Mouse (Mus musculus) WW6 (cell line): ENCODE measurements at regions not wholly inside any gene's neighbourhood (a gene's known extent, or its start where the extent isn't known, plus 50 kb on each side); places are given as distances from the start of the nearest gene placed in this dataset.
"Not testable (repeated sequence)": the region's sequence is repeated elsewhere in the genome, so short reads cannot be mapped to it uniquely, and the experiment has no call there.

Source experiments
- DNase-seq: peaks from one replicate; pipeline ENCODE4 v3.0.0-alpha.2; 2013; ENCODE audit warnings: low read depth, low spot score

GRCm38 (mm10) chr1:157622156-157622555, 115.6 kb downstream of the Sec16b start:
- not testable (repeated sequence) for DNase-seq

- no peak for DNase-seq
Observed at GRCm38 (mm10) chr1:157632586-157632985, 126.1 kb downstream of the Sec16b start.

- DNase-seq: no peak
Observed at GRCm38 (mm10) chr1:157633470-157633869, 126.9 kb downstream of the Sec16b start.

GRCm38 (mm10) chr1:157635776-157636175, 129.2 kb downstream of the Sec16b start:
- no peak for DNase-seq

DNA sequence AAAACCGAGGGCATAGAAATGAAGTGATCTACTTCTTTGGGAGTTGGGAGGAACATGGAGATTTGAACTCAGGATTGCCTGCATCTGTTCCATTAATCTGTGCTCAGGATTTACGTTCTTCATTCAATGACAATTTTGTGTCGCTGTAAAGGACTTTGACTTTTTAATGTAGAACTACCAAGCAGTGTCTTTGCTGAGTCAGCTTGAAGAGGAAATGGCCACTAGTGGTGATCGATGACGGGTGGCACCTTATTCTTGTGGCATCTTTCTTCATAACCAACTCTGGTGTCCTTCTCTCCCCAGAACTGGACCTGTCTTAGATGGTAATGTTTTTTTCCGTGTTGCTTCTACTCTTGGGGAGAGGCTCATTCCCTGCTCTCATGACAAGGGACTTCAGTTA, 137.0 kb downstream of the Sec16b start:
- no peak for DNase-seq

DNA sequence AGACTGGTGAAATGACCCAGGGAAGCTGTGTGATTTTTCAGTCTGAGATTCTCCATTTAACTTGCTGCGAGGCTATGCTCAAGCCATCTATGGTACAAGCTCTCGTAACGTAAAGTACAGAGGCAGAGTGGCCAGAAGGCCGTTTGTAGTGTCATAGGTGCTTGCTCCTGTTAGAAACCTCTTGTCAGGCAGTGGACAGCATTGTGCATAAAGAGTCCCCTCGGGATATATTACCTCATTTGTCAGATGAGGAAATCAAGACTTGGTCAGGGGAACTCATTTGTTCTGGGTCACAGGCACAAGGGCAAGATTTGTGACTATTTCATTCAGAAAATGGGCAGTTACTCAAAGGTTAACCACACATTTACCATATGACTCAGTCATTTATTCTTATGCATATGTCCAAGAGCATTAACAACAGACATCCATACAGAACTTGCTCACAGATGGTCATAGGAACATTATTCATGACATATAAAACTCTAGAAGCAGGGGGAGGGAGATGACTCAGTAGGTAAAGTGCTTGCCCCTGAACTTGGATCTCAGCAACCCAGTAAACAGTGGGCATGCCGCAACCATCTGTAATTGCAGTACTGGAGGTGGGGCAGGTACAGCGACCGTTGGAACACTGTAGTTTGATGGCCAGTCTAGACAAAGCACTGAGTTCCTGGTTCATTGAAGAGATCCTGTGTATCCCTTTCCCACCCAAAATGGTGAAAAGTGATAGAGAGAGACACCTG, 139.3 kb downstream of the Sec16b start:
- no peak for DNase-seq

DNA sequence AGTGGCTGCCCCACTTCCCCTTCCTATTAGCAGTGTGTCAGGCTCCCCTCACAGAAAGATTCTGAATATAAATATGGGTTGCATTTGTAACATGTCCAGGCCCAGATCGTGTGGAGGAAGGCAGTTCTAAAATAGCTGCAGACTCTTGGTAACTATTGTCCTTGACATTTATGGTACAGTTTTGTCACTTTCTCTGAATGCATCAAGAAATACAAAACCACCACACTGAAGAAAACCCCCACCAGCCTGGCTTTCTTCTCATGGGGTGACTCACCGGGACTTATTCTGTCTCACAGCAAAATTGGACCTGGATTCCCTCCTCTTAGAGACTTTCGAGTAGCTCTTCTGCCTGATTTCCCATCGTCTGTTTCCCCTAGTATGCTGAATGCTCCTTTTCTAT, 148.9 kb downstream of the Sec16b start:
- no peak for DNase-seq

DNA sequence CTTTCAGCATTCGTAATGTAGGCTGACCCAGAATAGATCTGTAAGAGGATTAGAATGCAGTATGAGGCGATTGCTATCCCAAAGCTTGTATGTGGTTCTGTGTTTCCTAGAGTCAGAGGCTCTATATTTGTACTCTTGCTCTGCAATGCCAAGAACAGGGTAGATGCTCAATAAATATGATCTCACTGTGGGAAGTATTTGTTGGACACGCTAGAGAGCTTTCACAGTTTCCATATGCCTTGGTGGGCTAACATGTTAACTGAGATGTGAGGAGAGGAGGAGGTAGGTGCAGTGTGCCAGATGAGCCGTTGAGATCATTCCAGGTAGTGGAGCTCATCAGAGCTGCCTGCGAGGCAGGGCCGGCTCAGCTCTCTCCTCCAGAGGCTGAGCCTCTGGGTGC, 163.1 kb downstream of the Sec16b start:
- DNase-seq: no peak

- no peak for DNase-seq
Observed at GRCm38 (mm10) chr1:157684356-157684755, 177.8 kb downstream of the Sec16b start.

GRCm38 (mm10) chr1:157695198-157695597, 188.7 kb downstream of the Sec16b start:
- no peak for DNase-seq

DNA sequence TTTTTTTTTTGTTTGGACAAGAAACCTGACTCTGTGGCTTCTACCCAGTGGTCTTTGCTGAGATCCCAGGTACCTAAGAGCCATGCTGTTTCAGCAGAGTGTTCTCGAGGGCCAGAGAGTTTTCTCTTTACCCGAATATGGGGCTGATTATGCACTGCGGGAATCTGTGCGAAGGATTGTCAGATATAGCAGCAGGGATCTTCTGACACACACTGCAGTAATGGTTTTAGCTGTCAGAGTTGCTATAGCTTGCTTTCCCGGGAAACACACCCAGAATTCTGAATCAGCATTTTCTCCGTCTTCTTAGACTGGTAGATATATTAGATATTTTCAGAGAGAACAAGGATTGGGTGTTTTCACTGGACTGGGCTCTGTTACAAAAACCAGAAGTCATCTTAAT, 197.1 kb downstream of the Sec16b start:
- no peak for DNase-seq

DNA sequence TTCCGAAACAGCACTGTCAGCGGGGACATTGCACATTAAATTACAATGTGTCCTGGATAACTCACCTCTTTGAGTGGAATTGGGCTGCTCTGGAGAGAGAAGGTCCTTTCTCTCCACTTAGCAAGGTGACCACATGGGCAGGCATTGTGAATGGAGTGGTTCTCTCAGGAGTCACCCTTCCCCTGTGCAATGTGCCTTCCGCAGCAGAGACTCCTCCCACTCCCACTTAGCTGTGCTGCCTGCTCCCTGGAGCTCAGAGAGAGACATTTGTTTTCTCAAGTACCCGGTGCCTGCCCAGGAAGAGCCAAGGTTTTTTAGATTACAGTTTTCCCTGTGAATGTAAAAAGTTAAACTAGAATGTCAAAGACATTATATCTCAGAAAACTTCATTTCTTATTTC, 198.8 kb downstream of the Sec16b start:
- no peak for DNase-seq

GRCm38 (mm10) chr1:157707256-157707655, 200.7 kb downstream of the Sec16b start:
- no peak for DNase-seq

DNA sequence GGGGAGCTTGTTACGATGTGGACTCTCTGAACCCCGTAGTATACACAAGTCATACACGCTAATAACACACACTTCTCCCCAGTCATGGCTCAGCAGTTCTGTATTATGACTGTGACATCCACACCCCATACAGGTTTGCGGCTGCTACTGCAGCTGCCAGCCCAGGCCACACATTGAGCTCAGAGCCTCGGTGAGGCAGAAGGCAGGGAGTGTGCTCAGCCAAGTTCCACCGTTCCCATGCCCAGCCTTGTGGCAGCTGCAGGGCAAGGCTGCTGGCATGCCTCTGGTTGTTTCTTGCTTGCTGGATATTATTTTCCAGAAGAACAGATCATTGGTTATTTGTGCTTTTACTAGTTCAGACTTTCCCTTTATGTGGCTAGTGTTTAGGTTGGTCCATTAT, 202.6 kb downstream of the Sec16b start:
- DNase-seq: no peak

GRCm38 (mm10) chr1:157710870-157711269, 204.3 kb downstream of the Sec16b start:
- DNase-seq: no peak

DNA sequence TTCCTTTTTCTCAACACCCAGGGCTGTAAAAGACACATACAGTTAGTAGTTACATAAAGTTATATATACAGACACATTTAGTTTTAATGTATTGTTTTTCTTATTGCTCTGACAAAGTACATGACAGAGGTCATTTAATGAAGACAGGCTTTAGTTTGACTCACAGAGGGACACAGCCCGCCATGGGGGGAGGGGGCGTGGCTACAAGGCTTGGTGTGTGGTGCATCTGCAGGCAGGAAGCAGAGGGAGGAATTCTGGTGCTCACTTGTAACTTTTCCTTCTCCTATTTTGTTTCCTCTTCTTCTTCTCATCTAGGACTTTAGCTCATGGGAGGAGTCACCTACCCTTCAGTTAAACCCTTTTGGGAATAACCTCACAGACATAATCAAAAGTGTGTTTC, 206.0 kb downstream of the Sec16b start:
- DNase-seq: no peak

DNA sequence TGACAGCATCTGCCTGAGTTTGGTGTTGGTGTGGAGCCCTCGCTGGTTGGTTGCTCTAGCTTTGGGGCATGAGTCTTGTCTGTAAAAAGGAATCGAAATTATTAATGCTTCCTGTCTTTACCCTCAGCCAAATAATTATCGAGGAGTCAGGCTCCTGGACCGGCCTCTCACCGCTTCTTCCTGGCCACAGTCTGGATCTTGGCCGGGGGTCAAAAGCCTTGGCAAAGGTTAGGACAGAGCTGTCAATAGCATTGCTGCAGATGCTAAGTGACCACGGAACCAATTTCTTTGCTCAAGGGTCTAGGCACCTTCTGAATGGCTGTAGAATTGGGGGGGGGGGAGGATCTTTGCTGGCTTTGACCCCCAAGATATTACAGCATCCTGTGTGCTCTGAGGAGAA, 207.3 kb downstream of the Sec16b start:
- DNase-seq: no peak

- DNase-seq: no peak
Observed at GRCm38 (mm10) chr1:157715632-157716031, 209.1 kb downstream of the Sec16b start.

DNA sequence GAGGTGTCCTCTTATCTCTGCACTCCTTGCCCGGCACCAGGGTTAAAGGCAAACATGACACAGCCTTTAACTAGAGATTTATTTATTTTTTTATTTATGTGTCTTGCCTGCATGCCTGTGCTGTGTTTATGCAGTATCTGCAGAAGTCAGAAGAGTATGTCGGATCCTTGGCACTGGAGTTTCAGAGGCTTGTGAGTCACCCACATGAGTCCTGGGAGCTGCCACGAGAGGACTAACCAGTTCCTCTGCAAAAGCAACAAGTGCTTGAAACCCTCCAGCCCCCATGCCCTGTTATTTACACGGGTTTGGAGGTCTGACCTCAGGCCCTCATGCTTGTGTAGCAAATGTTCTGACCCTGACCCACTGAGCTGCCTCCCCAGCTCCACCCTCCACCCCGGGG, 210.6 kb downstream of the Sec16b start:
- no peak for DNase-seq

DNA sequence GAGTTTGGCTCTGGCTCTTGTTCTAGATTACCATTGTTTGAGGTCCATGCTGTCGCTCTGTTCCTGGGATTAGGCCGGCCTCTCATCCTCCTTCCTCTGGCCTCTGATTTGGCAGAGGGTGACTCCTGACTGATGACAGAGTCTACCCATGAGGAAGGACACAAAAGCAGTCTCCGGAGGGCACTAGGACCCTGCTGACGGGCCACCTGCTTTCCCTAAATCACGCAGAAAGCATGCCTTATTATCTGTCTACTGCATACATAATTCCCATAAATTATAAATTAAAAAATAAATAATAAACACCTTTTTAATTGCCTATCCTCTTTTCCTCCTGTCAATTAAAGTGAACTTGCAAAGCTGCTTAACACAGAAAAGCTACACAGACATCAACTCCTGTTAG, 215.4 kb downstream of the Sec16b start:
- DNase-seq: no peak

DNA sequence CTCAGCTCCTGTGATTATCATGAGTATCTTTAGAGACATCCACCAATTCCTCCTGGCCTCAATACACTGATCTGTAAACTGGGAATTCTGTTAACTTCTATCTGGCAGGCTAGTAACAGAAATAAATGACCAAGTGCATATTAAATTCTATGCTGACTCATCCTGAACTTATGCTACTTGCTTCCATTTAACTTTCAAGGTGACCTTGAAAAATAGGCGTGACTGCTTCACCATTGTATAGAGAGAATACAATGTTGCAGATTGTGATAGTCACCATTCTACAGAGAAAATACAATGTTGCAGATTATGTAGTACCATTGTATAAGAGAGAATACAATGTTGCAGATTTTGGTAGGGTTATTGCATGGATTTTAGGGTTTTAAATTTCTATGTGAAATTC, 224.6 kb downstream of the Sec16b start:
- no peak for DNase-seq

GRCm38 (mm10) chr1:157740725-157741665, 234.5 kb downstream of the Sec16b start:
- DNase-seq: no peak

DNA sequence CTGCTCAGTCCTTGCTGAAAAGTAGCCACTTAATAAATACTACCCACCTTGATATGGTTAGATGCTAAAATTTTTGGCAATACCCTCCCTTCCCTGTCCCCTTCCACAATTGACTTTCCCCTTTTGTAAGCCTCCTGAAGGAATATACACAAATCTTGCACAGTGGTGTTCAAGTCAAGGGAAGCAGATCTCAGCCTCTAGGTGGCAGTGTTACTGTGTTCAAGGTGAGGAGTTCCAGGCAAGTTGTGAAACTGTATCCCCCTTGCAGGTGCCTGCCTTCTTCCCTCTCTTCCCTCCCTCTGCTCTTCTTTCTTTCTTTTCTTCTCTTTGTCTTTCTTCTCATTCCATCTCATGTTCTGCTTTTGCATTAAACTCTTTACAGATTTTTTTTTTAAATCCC, 239.1 kb downstream of the Sec16b start:
- no peak for DNase-seq
